In genomic region chr5:142718037-142718436, GRCm38 (mm10) we compare ENCODE assay signal across 7 mouse cellular contexts. TPM values are rescaled to one million over a fixed set of nuclear protein-coding genes. Genes with fewer than 3 reads are reported as not detected.
A peak's percentile ranks its signal among the peaks of the same experiment; 100 is the strongest.
DNase-seq lines count a peak whose midpoint lies in the region; ATAC-seq lines count a peak whose summit lies in the region.

No protein-coding gene starts in this region.

- intact Hi-C loops in left cerebral cortex, postnatal 36 days (cut with DNase I) = loop anchor here (1.0 to 5.0 kb wide), 2 partner anchors 46 to 161 kb away; no protein-coding TSS in a partner anchor

- DNase-seq in adipocyte (ENCODE audit: low spot score) = peak; percentile 84
- peak; percentile 94 to 97 for DNase-seq in cerebellum, postnatal 10 days
- peak; percentile 53 to 60 for DNase-seq in gastrocnemius, adult 8-10 months (ENCODE audit: low spot score in 2 of 2)
- DNase-seq in induced T-regulatory cell, adult 2 months (ENCODE audit: low read depth) = peak; percentile 82
- peak; percentile 76 to 81 for DNase-seq in left cerebral cortex, postnatal 36 days (ENCODE audit: low spot score in 2 of 2)
- DNase-seq in spleen, postnatal 10 days (ENCODE audit: low spot score in 2 of 2) = peak; percentile 82 to 89

- 22% methylated on average over 4 of the region's 4 CpGs for WGBS in midbrain, embryonic 16.5 days

- no peaks in the 10 kb centered on the region for H3K9me3 ChIP-seq in midbrain, embryonic 16.5 days (replicated peaks; ENCODE audit: control insufficient read depth, low read length, poor library complexity, severe bottlenecking)

- H3K4me1 ChIP-seq in midbrain, embryonic 16.5 days (ENCODE audit: control insufficient read depth, insufficient read depth, low read length) = no peaks in the 10 kb centered on the region

- no peak overlapping the region for H3K9ac ChIP-seq in midbrain, embryonic 16.5 days (ENCODE audit: low read depth, low read length)

- no peak overlapping the region for H3K4me2 ChIP-seq in midbrain, embryonic 16.5 days (ENCODE audit: low read length)

- ATAC-seq in midbrain, embryonic 16.5 days = peak; percentile 40; the same call in 1 of the 2 replicates

- H3K27ac ChIP-seq in midbrain, embryonic 16.5 days (ENCODE audit: low read length) = no peak overlapping the region

- H3K27me3 ChIP-seq in midbrain, embryonic 16.5 days (ENCODE audit: control insufficient read depth, insufficient read depth, low read depth, low read length) = no peaks in the 10 kb centered on the region

- H3K36me3 ChIP-seq in midbrain, embryonic 16.5 days (ENCODE audit: control insufficient read depth, insufficient read depth, low read length) = peaks cover 28% of the 10 kb centered on the region

- no peak overlapping the region for H3K4me3 ChIP-seq in midbrain, embryonic 16.5 days (ENCODE audit: low read depth, low read length)

RNA-seq across cellular contexts. Expression of gene Slc29a4, which starts 25.7 kb away (rescaled TPM):
- total RNA-seq in gastrocnemius, adult 8-10 months (2022) = under 1 TPM in 1 of 4 experiments, not detected in 3; 0.29 TPM
- 10 to 100 TPM in 1 of 2 experiments, 1 to 10 TPM in 1; 8.9 to 17.0 TPM for total RNA-seq in left cerebral cortex, postnatal 36 days (2021)
- polyA plus RNA-seq in midbrain, embryonic 16.5 days (2015; fragmentation: Nextera tagmentation; extraction: Ambion mirVana) = 83.1 and 84.7 TPM in 2 replicates

Comparison
In these comparisons a context has a peak if more than half of its experiments do, and no peak if none do; other contexts are left out.
1. RNA of gene Slc29a4, which starts 25.7 kb away (total RNA-seq): 8.9 to 17.0 TPM in left cerebral cortex, postnatal 36 days; 0.29 TPM in gastrocnemius, adult 8-10 months; every median in the first group is over 4 times any median in the second.
2. Peak in every context shown above with its lines, with median percentiles within 50 percentile points of each other: DNase-seq.